Mouse (Mus musculus): ENCODE data around the gene Ermap.

Gene Ermap

DNA sequence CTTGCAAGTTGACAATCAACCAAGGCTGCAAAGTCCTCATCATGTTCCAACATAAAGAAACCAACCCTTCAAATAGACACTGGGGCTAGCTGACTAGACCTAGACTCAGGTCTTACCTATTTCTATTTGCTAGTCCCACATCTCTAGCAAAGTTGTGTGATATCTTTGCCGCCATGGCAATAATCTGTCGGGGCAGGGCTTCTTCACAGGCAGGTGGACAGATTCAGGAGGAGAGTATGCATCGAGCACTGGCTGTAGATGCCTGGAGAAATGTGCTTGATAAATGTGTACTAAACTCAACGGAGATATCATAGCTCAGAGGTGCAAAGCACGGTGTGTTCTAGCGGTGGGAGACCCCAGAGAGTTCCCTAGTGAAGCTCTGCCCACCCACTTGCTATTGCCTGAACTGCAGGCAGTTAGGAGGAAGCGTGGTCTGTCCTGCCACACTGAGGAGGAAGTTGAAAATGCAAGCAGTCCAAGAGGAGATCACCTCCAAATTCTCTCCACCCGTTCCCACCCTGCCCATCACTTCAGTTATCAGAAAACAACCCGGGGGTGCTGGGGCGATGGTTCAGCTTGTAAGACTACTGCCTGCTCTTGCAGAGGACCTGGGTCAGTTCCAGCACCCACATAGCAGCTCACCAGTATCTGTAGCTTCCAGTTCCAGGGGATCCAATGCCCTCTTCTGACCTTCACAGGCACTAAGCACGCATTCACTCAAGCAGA, 1.6 kb downstream of the Ermap start:
- no peak for DNase-seq (ENCODE audit: low read depth in 1 of 2, low spot score in 2 of 2)

DNA sequence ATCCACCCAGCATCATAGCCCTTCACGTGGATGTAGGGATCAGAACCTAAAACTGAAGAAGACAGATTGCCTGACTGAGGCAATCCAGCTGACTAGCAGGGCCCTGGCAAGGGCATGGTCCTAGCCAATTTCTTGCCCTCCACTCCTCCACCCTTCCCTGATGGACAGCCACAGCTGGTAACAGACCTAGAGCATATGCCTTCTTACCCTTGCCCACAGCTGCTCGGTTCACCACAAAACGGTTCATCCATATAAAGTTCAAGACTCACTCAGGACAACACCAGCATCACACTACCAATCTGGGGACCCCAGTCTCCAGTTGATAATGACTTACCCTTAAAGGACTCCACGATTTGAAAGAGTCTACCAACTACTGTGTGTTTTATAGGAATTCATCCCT, 4.0 kb downstream of the Ermap start:
- DNase-seq (ENCODE audit: low read depth in 1 of 2, low spot score in 2 of 2), result no peak

GRCm38 (mm10) chr4:119183525-119183924, 6.3 kb downstream of the Ermap start:
- DNase-seq (ENCODE audit: low read depth in 1 of 2, low spot score in 2 of 2), result no peak

GRCm38 (mm10) chr4:119181456-119181855, 8.4 kb downstream of the Ermap start:
- DNase-seq (ENCODE audit: low read depth in 1 of 2, low spot score in 2 of 2), result peak; percentile 28 to 50

DNA sequence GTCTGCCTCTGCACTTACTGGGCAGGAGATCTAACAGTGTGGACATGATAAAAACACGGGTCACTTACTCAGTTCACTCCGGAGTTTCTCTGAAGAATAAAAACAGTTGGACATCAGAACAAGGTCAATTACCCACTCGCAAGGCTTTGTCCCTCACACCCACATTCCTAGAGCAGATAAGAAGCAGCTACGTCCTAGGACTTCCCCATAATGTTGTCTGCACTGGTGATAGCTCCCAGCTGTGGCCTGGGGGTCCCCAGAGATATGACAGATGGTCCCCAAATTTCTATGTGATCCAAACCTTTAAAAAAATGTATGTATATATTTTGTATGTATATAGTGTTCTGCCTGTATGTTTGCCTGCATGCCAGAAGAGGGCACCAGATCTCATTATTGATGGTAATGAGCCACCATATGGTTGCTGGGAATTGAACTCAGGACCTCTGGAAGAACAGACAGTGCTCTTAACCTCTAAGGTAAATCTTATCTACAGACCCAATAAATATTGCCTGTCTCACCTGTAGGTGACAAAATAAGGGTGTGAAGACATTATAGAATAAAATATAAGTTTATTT, 9.6 kb downstream of the Ermap start:
- no peak for DNase-seq (ENCODE audit: low read depth in 1 of 2, low spot score in 2 of 2)

GRCm38 (mm10) chr4:119178331-119178730, 11.5 kb downstream of the Ermap start:
- DNase-seq (ENCODE audit: low read depth in 1 of 2, low spot score in 2 of 2), result no peak

GRCm38 (mm10) chr4:119177702-119178101, 12.1 kb downstream of the Ermap start:
- DNase-seq (ENCODE audit: low read depth in 1 of 2, low spot score in 2 of 2), result peak in 1 of 2 experiments; percentile 34

DNA sequence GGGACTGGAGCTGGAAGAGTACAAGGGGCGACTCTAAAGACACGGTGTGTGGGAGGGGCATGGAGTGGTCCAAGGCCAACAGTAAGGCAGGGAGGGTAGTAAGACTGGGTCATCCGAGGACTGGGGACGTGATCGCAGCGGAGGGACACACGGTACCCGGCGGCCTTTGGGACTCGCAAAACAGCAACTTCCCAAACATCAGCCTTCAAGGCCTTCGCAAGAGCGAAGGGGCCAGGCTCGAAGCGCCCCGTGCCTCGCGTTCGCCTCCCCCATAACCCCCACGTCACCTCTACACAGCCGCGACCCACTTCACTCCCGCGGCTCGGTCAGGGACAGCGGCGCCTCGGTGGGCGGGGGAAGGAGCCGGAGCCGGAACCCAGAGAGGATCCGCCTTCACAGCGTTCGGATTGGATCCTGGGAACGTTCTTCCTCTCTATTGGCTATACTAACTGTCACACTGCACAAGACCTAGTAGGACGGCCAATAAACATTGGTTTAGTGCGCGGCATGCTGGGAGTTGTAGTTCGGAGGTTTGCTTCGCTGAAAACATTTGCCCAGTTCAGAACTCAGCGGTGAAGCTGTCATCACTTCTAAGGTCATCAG, 15.9 kb downstream of the Ermap start, which contains the start of gene Zfp691:
Gene Zfp691, minus strand, starts transcription at position 345 of the 603 bp plus-strand sequence.
- peak; percentile 80 to 85 for DNase-seq (ENCODE audit: low read depth in 1 of 2, low spot score in 2 of 2)

GRCm38 (mm10) chr4:119172919-119173650, 16.7 kb downstream of the Ermap start:
- DNase-seq (ENCODE audit: low read depth in 1 of 2, low spot score in 2 of 2), result no peak

- peak; percentile 30 to 69 for DNase-seq (ENCODE audit: low read depth in 1 of 2, low spot score in 2 of 2)
Measured at GRCm38 (mm10) chr4:119167663-119168062, 22.1 kb downstream of the Ermap start.

DNA sequence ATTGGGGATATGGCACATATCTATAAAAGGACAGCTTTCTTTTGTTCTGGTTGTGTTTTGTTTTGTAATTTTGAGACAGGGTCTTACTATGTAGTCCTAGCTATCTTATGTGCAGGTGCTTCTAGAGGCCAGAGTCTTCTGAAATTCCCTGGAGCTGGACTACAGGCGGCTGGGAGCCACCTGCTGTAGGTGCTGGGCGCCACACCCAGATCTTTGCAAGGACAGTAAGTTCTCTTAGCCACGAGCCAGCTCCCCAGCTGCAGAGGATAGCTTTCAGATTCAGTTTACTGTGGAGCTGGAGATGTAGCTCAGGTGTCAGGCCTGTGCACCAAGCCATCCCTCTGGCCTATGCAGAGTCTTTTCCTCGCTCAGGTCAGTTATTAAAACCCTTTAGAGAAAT, 22.7 kb downstream of the Ermap start:
- no peak for DNase-seq (ENCODE audit: low read depth in 1 of 2, low spot score in 2 of 2)

GRCm38 (mm10) chr4:119165916-119166315, 23.9 kb downstream of the Ermap start:
- no peak for DNase-seq (ENCODE audit: low read depth in 1 of 2, low spot score in 2 of 2)

GRCm38 (mm10) chr4:119162990-119163389, 26.8 kb downstream of the Ermap start:
- no peak for DNase-seq (ENCODE audit: low read depth in 1 of 2, low spot score in 2 of 2)

DNA sequence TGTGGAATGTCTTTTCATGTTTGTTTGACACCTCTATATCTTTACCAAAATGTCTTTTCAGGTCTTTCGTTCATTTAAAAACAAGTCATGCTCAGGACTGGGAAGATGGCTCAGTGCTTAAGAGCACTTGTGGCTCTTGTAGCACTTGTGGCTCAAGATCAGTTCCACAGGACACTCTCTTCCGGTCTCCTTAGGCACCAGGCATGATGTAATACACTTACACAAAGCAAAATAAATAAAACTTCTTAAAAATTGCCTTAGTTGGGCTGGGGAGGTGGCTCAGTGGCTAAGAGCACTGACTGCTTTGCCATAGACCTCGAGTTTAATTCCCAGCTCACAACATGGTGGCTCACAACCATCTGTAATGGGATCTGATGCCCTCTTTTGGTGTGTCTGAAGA, 28.5 kb downstream of the Ermap start:
- DNase-seq (ENCODE audit: low read depth in 1 of 2, low spot score in 2 of 2), result no peak

- no peak for DNase-seq (ENCODE audit: low read depth in 1 of 2, low spot score in 2 of 2)
Measured at GRCm38 (mm10) chr4:119157891-119158290, 31.9 kb downstream of the Ermap start.

- DNase-seq (ENCODE audit: low read depth in 1 of 2, low spot score in 2 of 2), result peak in 1 of 2 experiments; percentile 46
Measured at GRCm38 (mm10) chr4:119157186-119157585, 32.6 kb downstream of the Ermap start.

GRCm38 (mm10) chr4:119148741-119149140, 41.1 kb downstream of the Ermap start:
- no peak for DNase-seq (ENCODE audit: low read depth in 1 of 2, low spot score in 2 of 2)

DNA sequence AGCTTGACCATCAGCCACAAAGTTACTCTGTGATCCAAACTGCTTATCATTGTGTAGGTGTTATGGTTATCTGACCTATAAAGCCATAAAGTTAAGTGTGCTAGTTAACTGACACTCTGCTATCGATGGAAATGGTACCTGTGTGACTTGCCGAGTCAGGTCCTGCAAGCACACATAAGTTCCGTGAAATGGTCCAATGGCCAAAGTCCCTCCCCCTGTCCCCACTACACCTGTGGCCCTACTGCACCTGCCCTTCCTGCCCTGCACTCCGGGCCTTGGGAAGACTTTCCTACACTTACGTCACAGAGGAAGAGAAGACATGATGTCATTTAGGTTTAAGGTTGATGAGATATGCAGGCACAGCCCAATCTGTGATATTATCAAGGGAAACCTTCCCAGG, 42.5 kb downstream of the Ermap start:
- DNase-seq (ENCODE audit: low read depth in 1 of 2, low spot score in 2 of 2), result no peak

DNA sequence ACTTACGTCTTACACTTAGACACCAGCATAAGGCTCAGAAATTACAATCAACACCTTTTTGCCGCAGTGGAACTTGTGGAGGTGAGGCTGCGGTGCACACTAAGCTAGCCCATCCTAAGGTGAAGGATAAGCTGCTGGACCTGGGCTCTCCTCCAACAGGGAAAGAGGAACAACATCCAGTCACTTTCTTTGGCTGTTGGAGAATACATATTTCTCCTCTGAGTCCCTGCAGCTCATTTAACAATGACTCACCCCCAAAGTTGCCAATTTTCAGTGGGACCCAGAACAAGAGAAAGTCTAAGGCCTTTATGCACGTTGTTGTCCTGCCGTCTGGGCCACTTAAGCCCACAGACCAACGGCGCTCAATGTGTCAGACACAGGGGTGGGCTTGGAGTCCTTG, 43.0 kb downstream of the Ermap start:
- DNase-seq (ENCODE audit: low read depth in 1 of 2, low spot score in 2 of 2), result no peak

GRCm38 (mm10) chr4:119142230-119142871, 47.5 kb downstream of the Ermap start:
- no peak for DNase-seq (ENCODE audit: low read depth in 1 of 2, low spot score in 2 of 2)

DNA sequence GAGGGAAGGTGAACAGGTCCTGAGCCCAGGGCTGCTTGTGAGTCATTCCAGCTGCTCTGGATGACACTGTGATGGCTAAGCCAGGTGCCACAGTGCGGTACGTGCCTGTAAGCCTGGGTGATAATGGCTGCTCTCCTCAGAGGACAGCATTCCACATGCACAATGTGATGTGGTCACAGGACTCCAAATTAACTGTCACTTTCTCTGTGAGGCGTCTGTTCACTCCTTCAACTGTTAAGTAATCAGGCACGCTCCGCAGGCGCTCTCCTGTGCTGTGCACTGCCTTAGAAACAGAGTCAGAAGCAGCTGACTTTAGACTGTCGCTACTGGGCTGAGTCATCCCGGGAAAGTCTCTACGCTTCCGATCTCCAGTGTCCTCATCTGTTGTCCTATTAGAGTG, 48.6 kb downstream of the Ermap start:
- DNase-seq (ENCODE audit: low read depth in 1 of 2, low spot score in 2 of 2), result no peak

Data from monocyte, adult 2 months (primary cell).